Mouse (Mus musculus) E14TG2a.4 (cell line): ENCODE data around the gene Ptprt.

ENCODE experiments used
- CTCF ChIP-seq: conservative IDR thresholded peaks from 2 replicates; pipeline ENCODE4 v1.5.1; 2014; ENCODE audit warnings: low read length
- NANOG ChIP-seq: IDR thresholded peaks from 2 replicates; pipeline ENCODE4 v1.6.1; 2014; ENCODE audit warnings: borderline replicate concordance, low read length, mixed read lengths
- POU5F1 ChIP-seq: IDR thresholded peaks from 2 replicates; pipeline ENCODE4 v1.6.1; 2014; ENCODE audit warnings: low read length, borderline replicate concordance

DNA sequence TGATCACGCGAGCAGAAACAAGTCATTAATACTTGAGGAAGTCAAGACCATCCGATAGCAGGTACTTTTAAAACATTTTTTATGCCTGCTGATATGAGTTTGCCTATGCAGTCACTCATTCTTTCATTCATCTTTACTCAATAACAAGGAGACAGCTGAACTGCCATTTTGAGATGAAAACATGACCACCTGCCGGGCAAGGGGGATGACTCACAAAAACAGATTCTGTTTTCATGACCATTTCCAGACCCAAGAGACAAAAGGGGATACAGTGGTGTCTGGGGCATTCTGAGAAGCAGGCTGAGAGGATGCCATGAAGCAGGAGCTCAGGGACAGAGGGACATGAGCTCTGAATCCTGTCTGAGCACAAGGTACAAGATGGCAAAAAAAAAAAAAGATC is 6.5 kb downstream of the Ptprt start:
- TF ChIP-seq CTCF = no peak
- TF ChIP-seq NANOG = no peak
- no peak for TF ChIP-seq POU5F1
